Mouse (Mus musculus) frontal cortex, postnatal 14 days (tissue): Measurements from ENCODE around the gene Wasf2.
A peak's percentile ranks its signal among the peaks of the same experiment; 100 is the strongest.

ENCODE experiments used
- DNase-seq, 2 experiments: peaks; one replicate each; pipeline ENCODE4 v3.0.0; 2022; ENCODE audit warnings: low spot score in 2 of 2

Gene Wasf2

GRCm38 (mm10) chr4:133240490-133240921 is 110.2 kb downstream of the Wasf2 start, which contains the start of gene Map3k6:
TSS of gene Map3k6 (plus strand) at chr4:133240818.
- DNase-seq: no peak

- peak; percentile 64 to 82 for DNase-seq
Observed at GRCm38 (mm10) chr4:133240934-133241908, 110.9 kb downstream of the Wasf2 start.

GRCm38 (mm10) chr4:133241910-133242309 is 111.6 kb downstream of the Wasf2 start:
- DNase-seq: no peak

GRCm38 (mm10) chr4:133242710-133243109 is 112.4 kb downstream of the Wasf2 start:
- DNase-seq: no peak

GRCm38 (mm10) chr4:133243538-133243937 is 113.2 kb downstream of the Wasf2 start:
- DNase-seq: no peak

- DNase-seq: no peak
Observed at GRCm38 (mm10) chr4:133244289-133244688, 114.0 kb downstream of the Wasf2 start.

GRCm38 (mm10) chr4:133247072-133247471 is 116.8 kb downstream of the Wasf2 start:
- no peak for DNase-seq

- DNase-seq: no peak
Observed at GRCm38 (mm10) chr4:133247806-133248449, 117.6 kb downstream of the Wasf2 start.
